Mouse (Mus musculus) midbrain, embryonic 10.5 days (tissue): ENCODE data around the gene Cep164. TPM values are rescaled to one million over a fixed set of nuclear protein-coding genes. Genes with fewer than 3 reads are reported as not detected.
"Not testable (repeated sequence)": the region's sequence is repeated elsewhere in the genome, so short reads cannot be mapped to it uniquely, and the experiment has no call there.

Experiments
- DNase-seq: peaks from one replicate; pipeline ENCODE4 v3.0.0-alpha.2; 2017; ENCODE audit warnings: low spot score
- H3K27ac ChIP-seq: fragments of 300-500 bp; sonication (generic); replicated peaks from 2 replicates; pipeline ENCODE4 v1.5.1; 2016; ENCODE audit warnings: mild to moderate bottlenecking
- H3K27me3 ChIP-seq: fragments of 300-500 bp; sonication (generic); 2 replicates; pipeline ENCODE4 v1.6.1; 2016; ENCODE audit warnings: low read depth, mild to moderate bottlenecking; ENCODE audit not compliant: poor library complexity, severe bottlenecking
- H3K36me3 ChIP-seq: fragments of 300-500 bp; sonication (generic); 2 replicates; pipeline ENCODE4 v1.6.1; 2016; ENCODE audit warnings: mild to moderate bottlenecking, moderate library complexity
- H3K4me1 ChIP-seq: fragments of 300-500 bp; sonication (generic); 2 replicates; pipeline ENCODE4 v1.6.1; 2016
- H3K4me3 ChIP-seq: fragments of 300-500 bp; sonication (generic); 2 replicates; pipeline ENCODE4 v1.5.1; 2016; ENCODE audit warnings: mild to moderate bottlenecking, moderate library complexity
- H3K9me3 ChIP-seq: fragments of 300-500 bp; sonication (generic); replicated peaks from 2 replicates; pipeline ENCODE4 v1.6.1; 2016; ENCODE audit warnings: mild to moderate bottlenecking
- WGBS: fragments of 180-500 bp; shearing (Covaris S2); methylation state at CpG from one replicate; pipeline ENCODE4 v1.1.7; 2016; 5-methylcytosine and 5-hydroxymethylcytosine counted together
- polyA plus RNA-seq: library from polyadenylated mRNA; unstranded; fragments of >200 nt; fragmentation: Nextera tagmentation; extraction: Ambion mirVana; gene quantifications from 2 replicates; pipeline ENCODE4 v1.2.1, GENCODE M21; 2016

The Cep164 gene
- polyA plus RNA-seq, 1 experiment from 2014 or later: 17.0 TPM

DNA sequence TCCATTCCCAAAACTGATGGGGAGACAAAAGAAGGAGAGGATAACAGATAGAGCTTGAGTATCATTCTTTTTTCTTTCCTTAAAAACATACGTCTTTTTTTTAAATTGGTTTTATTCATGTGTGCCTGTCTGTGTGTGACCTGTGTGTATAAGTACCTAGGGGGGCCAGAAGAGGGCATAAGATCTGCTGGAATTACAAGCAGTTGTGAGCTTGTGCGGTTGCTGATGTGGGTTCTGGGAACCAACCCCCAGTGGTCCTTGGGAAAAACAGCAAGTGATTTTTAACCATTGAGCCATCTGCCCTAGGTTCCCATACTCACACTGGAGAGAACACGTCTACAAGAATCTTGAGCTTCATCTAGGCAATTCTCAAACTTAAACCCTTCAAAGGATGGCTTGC is 31.2 kb downstream of the Cep164 start:
- no peaks in the 10 kb centered on the region for H3K9me3 ChIP-seq
- peaks cover 20% of the 10 kb centered on the region for H3K4me1 ChIP-seq
- H3K27ac ChIP-seq: no peak overlapping the region
- 84% methylated on average over 3 of the region's 3 CpGs for WGBS
- H3K27me3 ChIP-seq: no peaks in the 10 kb centered on the region
- no peak for DNase-seq
- no peak overlapping the region for H3K4me3 ChIP-seq
- peaks cover 45% of the 10 kb centered on the region for H3K36me3 ChIP-seq

DNA sequence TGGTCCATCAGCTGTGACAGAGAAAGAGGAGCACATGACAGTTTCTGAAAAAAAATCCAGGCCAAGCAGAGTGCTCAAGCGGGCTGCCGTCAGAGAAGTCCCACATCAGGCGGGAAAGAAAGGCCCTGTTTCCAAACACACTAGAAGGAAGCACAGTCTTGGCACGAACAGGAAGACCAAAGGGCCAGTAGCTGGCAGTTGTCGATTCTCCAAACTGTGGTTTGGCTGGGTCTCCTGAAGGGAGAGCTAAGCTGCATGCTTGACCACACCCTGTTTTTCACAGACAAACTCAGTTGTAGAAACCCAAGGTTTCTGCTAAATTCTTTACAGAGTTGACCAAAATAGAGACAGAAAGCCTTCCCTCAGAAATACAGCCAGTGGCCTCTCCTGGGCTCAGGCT is 32.8 kb downstream of the Cep164 start:
- Histone ChIP-seq H3K27ac (no peak overlapping the region), H3K36me3 (peaks cover 45% of the 10 kb centered on the region)
- 92% methylated on average over 5 of the region's 5 CpGs for WGBS

DNA sequence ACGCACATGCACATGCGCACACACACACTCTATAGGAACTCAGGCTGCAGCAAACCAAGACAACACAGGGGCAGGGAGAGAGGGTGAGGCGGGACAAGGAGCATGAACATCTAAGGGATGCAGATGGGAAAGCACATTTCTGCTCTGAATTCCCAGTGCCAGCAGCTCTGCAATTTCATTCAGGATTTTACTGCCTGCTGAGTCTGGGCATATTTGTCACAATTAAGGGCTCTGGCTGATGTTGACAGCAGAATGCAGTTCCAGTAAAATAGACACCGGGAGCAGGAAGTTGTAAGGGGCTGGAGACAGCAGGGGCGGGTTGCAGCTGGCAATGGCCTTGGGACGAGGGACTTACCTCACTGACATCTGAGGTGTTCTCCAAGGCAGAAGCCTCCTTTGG is 34.8 kb downstream of the Cep164 start:
- Histone ChIP-seq H3K27ac (no peak overlapping the region), H3K4me3 (no peak overlapping the region), H3K36me3 (peaks cover 48% of the 10 kb centered on the region), H3K4me1 (peaks cover 48% of the 10 kb centered on the region), H3K9me3 (no peaks in the 10 kb centered on the region), H3K27me3 (no peaks in the 10 kb centered on the region)
- no peak for DNase-seq
- WGBS: 90% methylated on average over 6 of the region's 6 CpGs

More for the DNA sequence above, 32.8 kb downstream of the Cep164 start:
- DNase-seq: no peak
- Histone ChIP-seq H3K27me3 (no peaks in the 10 kb centered on the region), H3K4me3 (no peak overlapping the region), H3K9me3 (no peaks in the 10 kb centered on the region), H3K4me1 (peaks cover 34% of the 10 kb centered on the region)

DNA sequence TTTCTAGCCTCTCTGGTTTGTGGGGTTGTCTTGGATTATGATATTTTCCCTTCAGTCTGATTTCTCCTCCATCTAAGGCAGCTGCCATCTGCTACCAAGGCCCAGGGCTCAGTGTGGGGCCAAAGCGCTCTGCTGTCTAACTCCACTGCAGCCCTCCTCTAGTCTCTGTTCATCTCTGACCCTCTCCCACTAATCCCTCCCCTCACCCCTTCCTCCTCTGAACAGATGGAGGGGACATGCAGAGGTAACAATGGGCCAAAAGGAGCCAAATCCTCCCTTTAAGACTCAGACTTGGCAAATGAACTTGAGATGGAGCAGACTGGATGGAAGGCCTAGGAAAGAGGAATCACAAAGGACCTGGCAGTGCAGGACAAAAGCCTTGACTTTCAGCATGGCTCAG is 36.3 kb downstream of the Cep164 start:
- WGBS: 83% methylated on average over 1 of the region's 1 CpGs
- DNase-seq: peak; percentile 24
- peaks cover 50% of the 10 kb centered on the region for H3K36me3 ChIP-seq

DNA sequence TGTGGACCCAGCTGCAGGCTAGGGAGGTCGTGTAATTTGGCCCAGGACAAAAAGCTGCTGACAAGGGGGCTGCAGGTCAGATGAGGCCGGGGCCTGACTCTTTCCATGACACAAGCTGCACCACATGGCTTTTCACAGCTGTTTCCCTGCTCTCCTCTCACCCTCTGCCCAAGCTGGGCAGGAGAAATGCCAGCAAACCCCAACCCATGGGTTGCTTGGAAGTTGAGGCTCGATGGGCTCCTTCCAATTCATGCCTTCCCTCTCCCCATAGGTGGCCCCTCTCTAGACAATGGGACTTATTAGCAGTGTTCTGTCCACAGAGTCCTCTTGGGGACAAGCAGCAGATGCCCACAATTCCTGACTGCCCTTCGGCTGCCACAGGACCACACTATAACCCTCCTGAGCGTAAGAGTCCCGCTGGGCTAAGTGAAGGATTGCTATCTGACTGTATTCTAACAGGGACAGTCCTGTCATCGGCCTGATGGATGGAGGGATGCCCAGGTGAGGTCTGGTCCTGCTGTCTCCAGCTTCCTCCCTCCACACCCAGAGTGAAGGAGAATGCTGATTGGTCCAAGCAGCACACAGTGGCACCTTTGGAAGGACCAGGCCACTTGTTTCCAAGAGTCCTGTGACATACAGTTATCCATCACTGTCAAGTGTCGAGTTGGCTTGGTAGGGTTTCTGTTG is 36.9 kb downstream of the Cep164 start:
- Histone ChIP-seq H3K4me3 (no peak overlapping the region), H3K4me1 (peaks cover 48% of the 10 kb centered on the region), H3K27ac (peak overlapping the region; percentile 82), H3K36me3 (peaks cover 55% of the 10 kb centered on the region), H3K27me3 (no peaks in the 10 kb centered on the region), H3K9me3 (no peaks in the 10 kb centered on the region)
- WGBS: 90% methylated on average over 8 of the region's 8 CpGs
- no peak for DNase-seq

More for the DNA sequence above, 36.3 kb downstream of the Cep164 start:
- peaks cover 48% of the 10 kb centered on the region for H3K4me1 ChIP-seq
- peak overlapping the region; percentile 82 for H3K27ac ChIP-seq
- H3K4me3 ChIP-seq: no peak overlapping the region
- no peaks in the 10 kb centered on the region for H3K27me3 ChIP-seq
- H3K9me3 ChIP-seq: no peaks in the 10 kb centered on the region

DNA sequence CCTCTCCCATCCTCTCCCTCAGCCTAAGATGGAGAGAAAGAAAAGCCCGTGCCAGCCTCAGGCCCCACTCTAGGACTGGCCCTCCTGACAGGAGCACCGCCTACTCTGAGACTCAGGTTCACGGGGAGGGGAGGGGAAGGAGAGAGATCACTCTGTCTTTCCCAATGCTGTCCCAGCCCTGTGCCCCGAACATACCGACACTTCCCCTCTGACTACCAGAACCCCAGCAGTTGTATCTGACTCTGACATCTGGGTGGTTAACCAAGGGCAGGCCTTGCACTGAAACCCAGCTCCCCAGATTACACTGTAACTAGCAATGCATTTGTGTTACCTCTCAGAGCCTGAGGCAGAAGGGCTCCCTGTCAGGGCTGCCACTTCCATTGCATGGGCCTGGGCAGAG is 40.1 kb downstream of the Cep164 start:
- no peak overlapping the region for H3K4me3 ChIP-seq
- peaks cover 48% of the 10 kb centered on the region for H3K4me1 ChIP-seq
- H3K9me3 ChIP-seq: no peaks in the 10 kb centered on the region
- H3K27ac ChIP-seq: peak overlapping the region; percentile 82
- H3K27me3 ChIP-seq: no peaks in the 10 kb centered on the region
- no peak for DNase-seq
- WGBS: 58% methylated on average over 5 of the region's 5 CpGs
- peaks cover 58% of the 10 kb centered on the region for H3K36me3 ChIP-seq

DNA sequence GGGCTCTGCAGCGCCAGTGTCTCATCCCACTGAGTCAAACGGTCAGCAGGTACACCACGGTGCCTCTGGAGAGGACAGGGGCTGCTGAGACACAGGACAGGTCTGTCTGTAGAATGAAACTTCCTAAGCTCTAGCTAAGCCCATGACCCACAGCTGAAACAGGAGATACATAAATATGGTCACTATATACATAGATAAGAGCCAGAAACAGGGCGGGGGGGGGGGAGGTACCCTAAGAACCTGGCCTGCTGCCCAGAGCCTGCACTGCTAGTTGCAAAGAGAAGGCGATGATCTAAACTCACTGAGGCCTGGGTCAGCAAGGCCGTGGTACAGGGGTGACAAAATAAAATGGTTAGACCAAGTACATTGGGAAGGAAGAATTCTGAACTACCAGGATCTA is 40.9 kb downstream of the Cep164 start:
- WGBS: 86% methylated on average over 6 of the region's 6 CpGs

DNA sequence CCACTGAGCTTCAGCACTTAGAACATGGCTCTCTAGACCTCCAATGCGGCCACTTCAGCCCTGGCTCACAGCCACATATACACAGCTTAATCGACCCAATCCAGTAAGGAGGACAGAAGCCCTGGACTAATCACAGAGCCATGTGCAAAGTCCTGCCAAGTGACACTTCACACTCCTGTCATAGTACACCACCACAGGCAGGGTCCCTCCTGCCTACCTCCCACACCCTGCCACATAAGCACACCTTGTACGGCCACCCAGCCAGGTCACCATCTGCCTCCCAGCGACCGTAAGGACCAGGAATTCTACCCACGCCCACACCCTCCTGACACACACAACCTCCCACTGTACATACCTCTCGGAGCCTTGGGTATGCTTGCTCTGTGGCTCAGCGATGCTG is 41.4 kb downstream of the Cep164 start:
- H3K27ac ChIP-seq: 0 out of 2 replicates have a peak overlapping the region, but pooled peaks have one; percentile 4
- 94% methylated on average over 8 of the region's 8 CpGs for WGBS
- no peak overlapping the region for H3K4me3 ChIP-seq
- no peak for DNase-seq
- no peaks in the 10 kb centered on the region for H3K27me3 ChIP-seq
- peaks cover 39% of the 10 kb centered on the region for H3K4me1 ChIP-seq
- H3K9me3 ChIP-seq: no peaks in the 10 kb centered on the region
- peaks cover 47% of the 10 kb centered on the region for H3K36me3 ChIP-seq

More for the DNA sequence above, 40.9 kb downstream of the Cep164 start:
- H3K27me3 ChIP-seq: no peaks in the 10 kb centered on the region
- 0 out of 2 replicates have a peak overlapping the region, but pooled peaks have one; percentile 4 for H3K27ac ChIP-seq
- H3K9me3 ChIP-seq: no peaks in the 10 kb centered on the region
- peaks cover 44% of the 10 kb centered on the region for H3K4me1 ChIP-seq
- H3K36me3 ChIP-seq: peaks cover 51% of the 10 kb centered on the region
- H3K4me3 ChIP-seq: no peak overlapping the region
- DNase-seq: no peak

DNA sequence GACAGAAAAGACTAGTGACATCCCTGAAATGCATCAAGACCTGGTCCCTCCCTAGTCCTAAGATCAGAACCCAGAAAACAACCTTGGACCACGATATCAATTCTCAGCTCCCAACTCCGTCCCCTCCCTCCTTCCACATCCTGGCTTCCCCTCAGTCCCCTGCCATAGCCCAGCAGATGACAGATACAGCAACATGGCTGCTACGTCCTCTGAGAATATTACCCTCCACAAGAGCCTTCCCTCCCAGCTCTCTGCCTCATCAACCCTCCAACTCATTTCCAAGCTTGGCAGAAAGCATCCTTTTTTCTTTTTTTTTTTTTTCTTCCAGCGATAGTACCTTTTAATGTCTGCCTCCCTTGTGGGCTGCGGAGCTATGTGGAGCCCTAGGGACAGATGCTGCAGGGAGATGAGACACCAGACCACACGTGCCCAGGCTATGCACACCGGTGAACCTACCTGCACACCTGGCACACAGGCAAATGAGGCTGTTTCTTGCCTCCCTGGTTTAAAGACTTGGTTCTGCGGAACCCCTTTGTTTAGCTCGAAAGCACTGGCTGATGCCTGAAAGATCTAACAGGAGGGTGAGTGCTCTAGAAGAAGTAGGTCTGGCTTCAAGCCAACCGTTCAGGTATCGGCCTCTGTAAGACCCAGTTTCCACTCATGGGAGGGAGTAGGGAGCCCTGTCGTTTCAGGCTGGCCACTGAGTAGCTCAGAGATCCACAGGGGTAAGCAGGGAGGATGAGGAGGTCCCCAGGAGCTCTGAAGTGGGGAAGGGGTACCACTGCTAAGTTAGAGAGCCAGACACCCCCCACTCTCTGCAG is 45.0 kb downstream of the Cep164 start:
- H3K27me3 ChIP-seq: no peaks in the 10 kb centered on the region
- peaks cover 44% of the 10 kb centered on the region for H3K36me3 ChIP-seq
- H3K4me3 ChIP-seq: no peak overlapping the region
- H3K9me3 ChIP-seq: no peaks in the 10 kb centered on the region
- no peak overlapping the region for H3K27ac ChIP-seq
- no peak for DNase-seq
- WGBS: 88% methylated on average over 12 of the region's 12 CpGs
- peaks cover 4% of the 10 kb centered on the region for H3K4me1 ChIP-seq

DNA sequence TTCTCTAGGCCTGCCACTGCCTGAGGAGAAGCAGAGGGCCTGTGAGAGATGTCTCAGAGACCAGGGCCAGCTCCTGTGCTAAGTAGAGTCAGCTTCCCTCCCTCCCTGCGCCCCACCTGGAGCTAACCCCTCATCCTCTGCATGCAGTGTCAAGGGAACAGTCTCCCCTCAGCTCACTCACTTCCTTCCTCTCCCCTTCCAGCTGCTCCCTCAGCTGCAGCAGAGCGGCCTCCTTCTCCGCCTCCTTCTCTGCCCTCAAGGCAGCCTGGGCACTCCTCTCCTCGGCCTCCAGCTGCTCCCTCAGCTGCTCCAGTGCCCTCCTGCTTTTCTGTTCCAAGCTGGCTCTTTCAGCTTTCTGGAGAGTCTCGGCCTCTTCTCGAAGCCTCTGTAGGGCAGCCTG is 49.3 kb downstream of the Cep164 start:
- Histone ChIP-seq H3K9me3 (no peaks in the 10 kb centered on the region), H3K4me1 (no peaks in the 10 kb centered on the region; the same call in 1 of the 2 replicates), H3K36me3 (peaks cover 60% of the 10 kb centered on the region), H3K27ac (0 out of 2 replicates have a peak overlapping the region, but pooled peaks have one; percentile 46), H3K27me3 (no peaks in the 10 kb centered on the region), H3K4me3 (no peak overlapping the region)
- WGBS: 82% methylated on average over 6 of the region's 6 CpGs
- no peak for DNase-seq

DNA sequence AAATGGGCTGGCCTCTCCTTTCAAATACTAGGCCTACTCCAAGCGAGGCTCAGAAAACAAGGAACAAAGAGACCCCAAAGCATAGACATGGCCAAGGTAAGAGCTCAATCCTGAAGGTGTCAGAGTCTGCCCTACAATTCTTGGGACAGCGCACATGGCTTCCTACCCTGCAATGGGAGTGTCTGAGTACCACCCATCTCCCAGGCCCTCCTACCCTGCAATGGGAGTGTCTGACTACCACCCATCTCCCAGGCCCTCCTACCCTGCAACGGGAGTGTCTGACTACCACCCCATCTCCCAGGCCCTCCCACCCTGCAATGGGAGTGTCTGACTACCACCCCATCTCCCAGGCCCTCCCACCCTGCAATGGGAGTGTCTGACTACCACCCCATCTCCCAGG is 52.3 kb downstream of the Cep164 start:
- not testable (repeated sequence) for H3K27me3 ChIP-seq, H3K4me1 ChIP-seq, H3K9me3 ChIP-seq, H3K27ac ChIP-seq, DNase-seq, H3K4me3 ChIP-seq
- WGBS: 90% methylated on average over 3 of the region's 3 CpGs
- H3K36me3 ChIP-seq: peaks cover 79% of the 10 kb centered on the region

DNA sequence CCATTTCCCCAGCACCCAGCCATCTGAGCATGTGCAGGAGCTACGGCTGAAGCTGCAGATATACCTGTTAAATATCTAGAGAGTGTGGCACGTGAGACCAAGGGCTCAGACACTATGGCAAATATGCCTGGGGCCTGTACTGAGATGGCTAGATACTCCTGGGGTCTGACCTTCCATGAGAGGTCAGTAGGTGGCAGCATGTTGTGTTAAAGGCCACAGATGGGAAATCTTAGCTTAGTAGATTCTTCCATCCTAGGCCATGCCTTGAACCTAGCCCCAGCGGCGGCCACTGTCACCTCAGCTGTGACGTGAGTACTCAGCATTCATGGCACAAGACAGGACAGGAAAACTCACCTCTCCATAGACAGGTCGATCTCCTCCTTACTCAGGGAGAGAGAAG is 54.4 kb downstream of the Cep164 start:
- H3K27ac ChIP-seq: no peak overlapping the region
- no peak overlapping the region for H3K4me3 ChIP-seq
- no peaks in the 10 kb centered on the region; the same call in 1 of the 2 replicates for H3K4me1 ChIP-seq
- H3K27me3 ChIP-seq: no peaks in the 10 kb centered on the region
- peaks cover 93% of the 10 kb centered on the region for H3K36me3 ChIP-seq
- 87% methylated on average over 6 of the region's 6 CpGs for WGBS
- H3K9me3 ChIP-seq: no peaks in the 10 kb centered on the region
- no peak for DNase-seq

DNA sequence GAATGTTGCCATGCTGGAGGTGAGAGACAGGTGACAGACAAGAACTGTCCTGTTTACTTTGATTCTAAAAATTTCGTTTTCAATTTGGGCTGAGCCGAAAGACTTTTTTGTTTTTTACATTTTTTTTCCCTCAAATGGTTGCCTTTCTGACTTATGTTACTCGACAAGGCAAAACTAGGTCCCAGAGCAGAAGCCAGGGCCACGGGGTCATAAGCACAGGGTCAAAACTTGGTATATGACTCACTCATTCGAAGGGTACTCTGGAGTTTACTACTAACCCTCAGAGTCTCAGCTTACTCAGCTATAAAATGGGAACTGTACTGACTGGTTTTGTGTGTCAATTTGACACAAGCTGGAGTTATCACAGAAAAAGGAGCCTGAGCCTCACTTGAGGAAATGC is 58.9 kb downstream of the Cep164 start:
- Histone ChIP-seq H3K27ac (no peak overlapping the region), H3K27me3 (no peaks in the 10 kb centered on the region), H3K4me3 (no peak overlapping the region), H3K9me3 (no peaks in the 10 kb centered on the region), H3K36me3 (peaks cover 68% of the 10 kb centered on the region), H3K4me1 (no peaks in the 10 kb centered on the region; the same call in 1 of the 2 replicates)
- 93% methylated on average over 5 of the region's 5 CpGs for WGBS
- no peak for DNase-seq
